Mouse (Mus musculus): ENCODE data around the gene Rnf141. TPM values are rescaled to one million over a fixed set of nuclear protein-coding genes. Genes with fewer than 3 reads are reported as not detected.

Rnf141 gene
- polyA plus RNA-seq (2012; ENCODE audit: insufficient read depth, low replicate concordance) = 1.8 TPM in 1 of 2 replicates, not detected in the other

- H3K4me1 ChIP-seq = peaks cover 56% of the 10 kb centered on the region
Measured at GRCm38 (mm10) chr7:110843916-110844874, at the start of gene Rnf141. TSS of gene Rnf141 (minus strand) at chr7:110844457.

GRCm38 (mm10) chr7:110891501-110891986, 47.3 kb upstream of the Rnf141 start:
- peaks cover 63% of the 10 kb centered on the region for H3K4me1 ChIP-seq
- peaks cover 99% of the 10 kb centered on the region for H3K36me3 ChIP-seq (replicated peaks; ENCODE audit: low read length)
- H3K9me3 ChIP-seq = no peaks in the 10 kb centered on the region
- TF ChIP-seq GATA1 (IDR thresholded peaks at IDR 0.05; ENCODE audit: borderline replicate concordance, low read length) = no peak
- TF ChIP-seq FLI1 (IDR thresholded peaks at IDR 0.05; ENCODE audit: low read length) = no peak
- H3K4me3 ChIP-seq (replicated peaks) = no peak overlapping the region
- H3K27me3 ChIP-seq (replicated peaks) = no peaks in the 10 kb centered on the region

More at GRCm38 (mm10) chr7:110843916-110844874, at the start of gene Rnf141:
- H3K27me3 ChIP-seq (replicated peaks) = no peaks in the 10 kb centered on the region
- H3K4me3 ChIP-seq (replicated peaks) = peak within 1 kb of the TSS; percentile 97
- peaks cover 2% of the 10 kb centered on the region for H3K36me3 ChIP-seq (replicated peaks; ENCODE audit: low read length)
- H3K9me3 ChIP-seq = peaks cover 3% of the 10 kb centered on the region; the same call in 1 of the 2 replicates
- no peak for TF ChIP-seq GATA1 (IDR thresholded peaks at IDR 0.05; ENCODE audit: borderline replicate concordance, low read length)
- no peak for TF ChIP-seq FLI1 (IDR thresholded peaks at IDR 0.05; ENCODE audit: low read length)

- Histone ChIP-seq H3K27me3 (replicated peaks) (no peaks in the 10 kb centered on the region), H3K9me3 (no peaks in the 10 kb centered on the region), H3K4me1 (peaks cover 95% of the 10 kb centered on the region), H3K4me3 (replicated peaks) (no peak overlapping the region), H3K36me3 (replicated peaks; ENCODE audit: low read length) (peaks cover 100% of the 10 kb centered on the region)
- TF ChIP-seq GATA1 (IDR thresholded peaks at IDR 0.05; ENCODE audit: borderline replicate concordance, low read length) (no peak), FLI1 (IDR thresholded peaks at IDR 0.05; ENCODE audit: low read length) (no peak)
Measured at GRCm38 (mm10) chr7:110881746-110882333, 37.6 kb upstream of the Rnf141 start.

- H3K9me3 ChIP-seq = no peaks in the 10 kb centered on the region
- peaks cover 90% of the 10 kb centered on the region for H3K4me1 ChIP-seq
- no peak for TF ChIP-seq FLI1 (IDR thresholded peaks at IDR 0.05; ENCODE audit: low read length)
- no peak for TF ChIP-seq GATA1 (IDR thresholded peaks at IDR 0.05; ENCODE audit: borderline replicate concordance, low read length)
- peak overlapping the region; percentile 7 for H3K4me3 ChIP-seq (replicated peaks)
- no peaks in the 10 kb centered on the region for H3K27me3 ChIP-seq (replicated peaks)
- peaks cover 95% of the 10 kb centered on the region for H3K36me3 ChIP-seq (replicated peaks; ENCODE audit: low read length)
Measured at GRCm38 (mm10) chr7:110878028-110878427, 33.8 kb upstream of the Rnf141 start.

GRCm38 (mm10) chr7:110876965-110877364, 32.7 kb upstream of the Rnf141 start:
- no peaks in the 10 kb centered on the region for H3K27me3 ChIP-seq (replicated peaks)
- H3K9me3 ChIP-seq = no peaks in the 10 kb centered on the region
- peaks cover 79% of the 10 kb centered on the region for H3K4me1 ChIP-seq
- TF ChIP-seq FLI1 (IDR thresholded peaks at IDR 0.05; ENCODE audit: low read length) = peak; percentile 81
- TF ChIP-seq GATA1 (IDR thresholded peaks at IDR 0.05; ENCODE audit: borderline replicate concordance, low read length) = no peak; the same call in 2 of the 3 replicates
- H3K36me3 ChIP-seq (replicated peaks; ENCODE audit: low read length) = peaks cover 95% of the 10 kb centered on the region
- H3K4me3 ChIP-seq (replicated peaks) = peak overlapping the region; percentile 26

- Histone ChIP-seq H3K4me3 (replicated peaks) (no peak overlapping the region), H3K27me3 (replicated peaks) (no peaks in the 10 kb centered on the region), H3K9me3 (peaks cover 3% of the 10 kb centered on the region; the same call in 1 of the 2 replicates), H3K36me3 (replicated peaks; ENCODE audit: low read length) (peaks cover 71% of the 10 kb centered on the region), H3K4me1 (peaks cover 29% of the 10 kb centered on the region)
- TF ChIP-seq FLI1 (IDR thresholded peaks at IDR 0.05; ENCODE audit: low read length) (no peak), GATA1 (IDR thresholded peaks at IDR 0.05; ENCODE audit: borderline replicate concordance, low read length) (no peak)
Measured at GRCm38 (mm10) chr7:110868807-110869206, 24.6 kb upstream of the Rnf141 start.

GRCm38 (mm10) chr7:110867116-110867515, 22.9 kb upstream of the Rnf141 start:
- peaks cover 3% of the 10 kb centered on the region; the same call in 1 of the 2 replicates for H3K9me3 ChIP-seq
- H3K4me3 ChIP-seq (replicated peaks) = no peak overlapping the region
- H3K27me3 ChIP-seq (replicated peaks) = no peaks in the 10 kb centered on the region
- peaks cover 58% of the 10 kb centered on the region for H3K36me3 ChIP-seq (replicated peaks; ENCODE audit: low read length)
- TF ChIP-seq GATA1 (IDR thresholded peaks at IDR 0.05; ENCODE audit: borderline replicate concordance, low read length) (no peak), FLI1 (IDR thresholded peaks at IDR 0.05; ENCODE audit: low read length) (no peak)
- peaks cover 43% of the 10 kb centered on the region for H3K4me1 ChIP-seq

GRCm38 (mm10) chr7:110866021-110866420, 21.8 kb upstream of the Rnf141 start:
- Histone ChIP-seq H3K4me1 (peaks cover 44% of the 10 kb centered on the region), H3K9me3 (peaks cover 3% of the 10 kb centered on the region; the same call in 1 of the 2 replicates), H3K27me3 (replicated peaks) (no peaks in the 10 kb centered on the region), H3K36me3 (replicated peaks; ENCODE audit: low read length) (peaks cover 47% of the 10 kb centered on the region), H3K4me3 (replicated peaks) (no peak overlapping the region)
- TF ChIP-seq GATA1 (IDR thresholded peaks at IDR 0.05; ENCODE audit: borderline replicate concordance, low read length) = no peak
- TF ChIP-seq FLI1 (IDR thresholded peaks at IDR 0.05; ENCODE audit: low read length) = no peak

GRCm38 (mm10) chr7:110865570-110865969, 21.3 kb upstream of the Rnf141 start:
- peaks cover 44% of the 10 kb centered on the region for H3K4me1 ChIP-seq
- no peak for TF ChIP-seq GATA1 (IDR thresholded peaks at IDR 0.05; ENCODE audit: borderline replicate concordance, low read length)
- no peak for TF ChIP-seq FLI1 (IDR thresholded peaks at IDR 0.05; ENCODE audit: low read length)
- peaks cover 42% of the 10 kb centered on the region for H3K36me3 ChIP-seq (replicated peaks; ENCODE audit: low read length)
- H3K27me3 ChIP-seq (replicated peaks) = no peaks in the 10 kb centered on the region
- no peak overlapping the region for H3K4me3 ChIP-seq (replicated peaks)
- H3K9me3 ChIP-seq = peaks cover 3% of the 10 kb centered on the region; the same call in 1 of the 2 replicates

Data from megakaryocyte, embryonic 14.5 days (primary cell).